Mouse (Mus musculus) forebrain, embryonic 10.5 days (tissue): ENCODE data around the gene Pdlim3. TPM values are rescaled to one million over a fixed set of nuclear protein-coding genes. Genes with fewer than 3 reads are reported as not detected.

ENCODE experiments used
- DNase-seq: peaks from one replicate; pipeline ENCODE4 v3.0.0-alpha.2; 2017; ENCODE audit warnings: low spot score; ENCODE audit errors: extremely low spot score
- H3K27ac ChIP-seq: fragments of 300-500 bp; sonication (generic); 2 replicates; pipeline ENCODE4 v1.5.1; 2016; ENCODE audit warnings: mild to moderate bottlenecking
- H3K27me3 ChIP-seq: fragments of 300-500 bp; sonication (generic); 2 replicates; pipeline ENCODE4 v1.6.1; 2016; ENCODE audit warnings: mild to moderate bottlenecking; ENCODE audit not compliant: poor library complexity, severe bottlenecking
- H3K36me3 ChIP-seq: fragments of 300-500 bp; sonication (generic); replicated peaks from 2 replicates; pipeline ENCODE4 v1.6.1; 2016; ENCODE audit warnings: mild to moderate bottlenecking, moderate library complexity
- H3K4me1 ChIP-seq: fragments of 300-500 bp; sonication (generic); 2 replicates; pipeline ENCODE4 v1.6.1; 2016
- H3K4me3 ChIP-seq: fragments of 300-500 bp; sonication (generic); 2 replicates; pipeline ENCODE4 v1.5.1; 2016; ENCODE audit warnings: mild to moderate bottlenecking, moderate library complexity
- H3K9me3 ChIP-seq: fragments of 300-500 bp; sonication (generic); 2 replicates; pipeline ENCODE4 v1.6.1; 2016; ENCODE audit warnings: mild to moderate bottlenecking, moderate library complexity
- WGBS: fragments of 180-500 bp; shearing (Covaris S2); methylation state at CpG from one replicate; pipeline ENCODE4 v1.1.7; 2016; 5-methylcytosine and 5-hydroxymethylcytosine counted together
- polyA plus RNA-seq: library from polyadenylated mRNA; unstranded; fragments of >200 nt; fragmentation: Nextera tagmentation; extraction: Ambion mirVana; gene quantifications from 2 replicates; pipeline ENCODE4 v1.2.1, GENCODE M21; 2016

Gene Pdlim3
- polyA plus RNA-seq, 1 experiment from 2014 or later: 2.7 TPM

GRCm38 (mm10) chr8:45913707-45914106 is 28.4 kb downstream of the Pdlim3 start:
- WGBS: 92% methylated on average over 11 of the region's 11 CpGs
- peaks cover 15% of the 10 kb centered on the region for H3K27me3 ChIP-seq
- H3K4me1 ChIP-seq: peaks cover 15% of the 10 kb centered on the region
- H3K27ac ChIP-seq: no peak overlapping the region
- no peak overlapping the region for H3K4me3 ChIP-seq
- no peaks in the 10 kb centered on the region for H3K9me3 ChIP-seq
- no peaks in the 10 kb centered on the region for H3K36me3 ChIP-seq
- no peak for DNase-seq

DNA sequence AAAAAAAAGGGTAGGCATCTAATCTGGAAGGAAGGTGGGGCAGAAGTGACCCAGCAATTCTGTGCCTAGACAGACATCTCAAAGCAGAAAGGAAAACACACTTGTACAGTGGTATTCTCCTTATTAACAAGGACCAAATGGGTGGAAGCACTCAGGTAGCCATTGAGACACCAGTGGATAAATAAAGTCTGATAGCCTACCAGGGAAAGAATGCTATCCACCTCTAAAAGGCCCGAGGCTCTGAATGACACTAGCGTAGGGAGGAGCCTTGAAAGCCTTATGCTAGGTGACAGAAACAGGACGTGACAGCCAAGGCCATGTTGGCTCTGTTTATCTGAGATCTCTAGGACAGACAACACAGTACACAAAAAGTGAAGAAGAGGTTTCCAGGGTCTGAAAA is 31.2 kb downstream of the Pdlim3 start:
- Histone ChIP-seq H3K4me1 (peaks cover 5% of the 10 kb centered on the region; the same call in 1 of the 2 replicates), H3K27me3 (no peaks in the 10 kb centered on the region), H3K27ac (no peak overlapping the region), H3K4me3 (no peak overlapping the region), H3K9me3 (no peaks in the 10 kb centered on the region), H3K36me3 (no peaks in the 10 kb centered on the region)
- DNase-seq: no peak
- 88% methylated on average over 3 of the region's 3 CpGs for WGBS

- no peaks in the 10 kb centered on the region for H3K27me3 ChIP-seq
- no peak overlapping the region for H3K27ac ChIP-seq
- 83% methylated on average over 20 of the region's 20 CpGs for WGBS
- H3K4me3 ChIP-seq: no peak overlapping the region
- DNase-seq: no peak
- H3K4me1 ChIP-seq: peaks cover 5% of the 10 kb centered on the region; the same call in 1 of the 2 replicates
- H3K36me3 ChIP-seq: no peaks in the 10 kb centered on the region
- no peaks in the 10 kb centered on the region for H3K9me3 ChIP-seq
Observed at GRCm38 (mm10) chr8:45917040-45917679, 31.9 kb downstream of the Pdlim3 start.

GRCm38 (mm10) chr8:45918891-45919290 is 33.6 kb downstream of the Pdlim3 start:
- no peak for DNase-seq
- 90% methylated on average over 15 of the region's 15 CpGs for WGBS

GRCm38 (mm10) chr8:45920392-45920791 is 35.1 kb downstream of the Pdlim3 start:
- H3K4me3 ChIP-seq: no peak overlapping the region
- no peak for DNase-seq
- H3K36me3 ChIP-seq: no peaks in the 10 kb centered on the region
- peaks cover 5% of the 10 kb centered on the region; the same call in 1 of the 2 replicates for H3K4me1 ChIP-seq
- WGBS: 92% methylated on average over 7 of the region's 7 CpGs
- H3K9me3 ChIP-seq: no peaks in the 10 kb centered on the region
- H3K27ac ChIP-seq: no peak overlapping the region
- H3K27me3 ChIP-seq: no peaks in the 10 kb centered on the region

More at GRCm38 (mm10) chr8:45918891-45919290, 33.6 kb downstream of the Pdlim3 start:
- H3K36me3 ChIP-seq: no peaks in the 10 kb centered on the region
- H3K4me3 ChIP-seq: no peak overlapping the region
- no peaks in the 10 kb centered on the region for H3K27me3 ChIP-seq
- no peak overlapping the region for H3K27ac ChIP-seq
- no peaks in the 10 kb centered on the region for H3K9me3 ChIP-seq
- H3K4me1 ChIP-seq: peaks cover 5% of the 10 kb centered on the region; the same call in 1 of the 2 replicates

DNA sequence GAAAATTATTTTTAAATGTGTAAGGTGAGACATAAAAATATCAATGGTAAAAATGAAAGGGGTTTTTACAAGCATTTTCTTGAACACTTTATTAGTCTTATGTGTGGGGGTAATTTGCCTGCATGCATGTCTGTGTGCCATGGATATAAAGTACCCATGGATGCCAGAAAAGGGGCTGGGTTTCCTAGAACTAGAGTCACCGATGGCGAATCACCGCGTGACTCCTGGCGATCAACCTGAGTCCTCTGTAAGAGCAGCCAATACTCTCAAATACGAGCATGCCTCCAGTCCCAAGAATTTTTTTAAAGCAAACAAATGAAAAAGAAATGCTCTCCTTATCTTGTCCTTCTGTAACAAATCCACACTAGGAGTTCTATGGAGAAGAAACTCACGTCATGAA is 36.9 kb downstream of the Pdlim3 start:
- no peak overlapping the region for H3K4me3 ChIP-seq
- H3K27me3 ChIP-seq: no peaks in the 10 kb centered on the region
- no peaks in the 10 kb centered on the region for H3K36me3 ChIP-seq
- H3K27ac ChIP-seq: no peak overlapping the region
- WGBS: 95% methylated on average over 7 of the region's 7 CpGs
- H3K9me3 ChIP-seq: no peaks in the 10 kb centered on the region
- H3K4me1 ChIP-seq: no peaks in the 10 kb centered on the region; the same call in 1 of the 2 replicates
- no peak for DNase-seq

DNA sequence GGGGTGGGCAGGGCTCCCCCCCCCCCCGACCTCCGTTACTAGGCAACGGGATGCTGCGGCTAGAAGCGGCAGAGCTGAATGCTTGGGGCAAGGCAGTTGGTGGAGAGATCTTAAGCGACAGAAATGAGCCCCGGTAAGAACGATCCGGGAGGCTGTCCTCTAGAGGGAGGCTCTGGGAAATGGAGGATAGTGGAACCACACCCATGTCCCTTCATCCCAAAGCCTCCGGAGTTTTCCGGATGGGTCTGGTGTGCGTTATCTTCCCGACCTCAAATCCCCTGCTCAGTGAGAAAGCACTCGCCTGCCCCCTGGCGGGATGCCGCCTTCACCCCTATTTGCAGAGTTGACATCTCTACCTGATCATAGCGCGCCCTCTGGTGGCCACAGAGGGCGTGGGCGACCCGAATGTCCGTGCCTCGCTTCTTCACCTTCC is 49.3 kb downstream of the Pdlim3 start, which contains the start of gene Ccdc110:
TSS of gene Ccdc110 (plus strand) at position 38 of the 433 bp plus-strand sequence.
- Histone ChIP-seq H3K27me3 (peaks cover 7% of the 10 kb centered on the region; the same call in 1 of the 2 replicates), H3K9me3 (peaks cover 11% of the 10 kb centered on the region), H3K4me3 (peak within 1 kb of the TSS; percentile 51), H3K36me3 (no peaks in the 10 kb centered on the region), H3K4me1 (peaks cover 4% of the 10 kb centered on the region; the same call in 1 of the 2 replicates), H3K27ac (no peak within 1 kb of the TSS)
- DNase-seq: peak; percentile 92
- 3% methylated on average over 23 of the region's 23 CpGs for WGBS

DNA sequence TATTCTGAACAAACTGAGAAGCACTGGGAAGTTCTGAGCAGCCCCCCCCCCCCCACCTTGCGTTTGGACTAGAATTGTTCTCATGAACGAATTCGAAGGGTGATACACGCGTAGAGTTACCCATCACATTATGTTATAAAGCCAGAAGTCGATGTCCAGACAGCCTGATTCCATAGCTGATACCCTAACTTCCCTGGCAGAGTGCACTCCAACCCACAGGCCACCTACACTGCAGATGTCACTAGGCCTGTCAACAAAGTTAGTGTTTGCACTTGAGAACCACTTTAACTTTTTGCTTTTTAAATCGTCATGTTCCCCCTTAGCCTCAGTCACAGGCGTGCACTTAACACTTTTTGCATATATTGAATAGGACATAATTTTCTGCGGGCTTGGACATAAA is 51.7 kb downstream of the Pdlim3 start:
- DNase-seq: no peak
- Histone ChIP-seq H3K27ac (no peak overlapping the region), H3K36me3 (no peaks in the 10 kb centered on the region), H3K4me1 (peaks cover 4% of the 10 kb centered on the region; the same call in 1 of the 2 replicates), H3K4me3 (no peak overlapping the region), H3K9me3 (no peaks in the 10 kb centered on the region), H3K27me3 (peaks cover 7% of the 10 kb centered on the region; the same call in 1 of the 2 replicates)
- WGBS: 91% methylated on average over 9 of the region's 9 CpGs

- H3K9me3 ChIP-seq: no peaks in the 10 kb centered on the region
- H3K27me3 ChIP-seq: no peaks in the 10 kb centered on the region
- WGBS: 93% methylated on average over 4 of the region's 4 CpGs
- no peak for DNase-seq
- no peak overlapping the region for H3K4me3 ChIP-seq
- H3K4me1 ChIP-seq: peaks cover 6% of the 10 kb centered on the region; the same call in 1 of the 2 replicates
- no peaks in the 10 kb centered on the region for H3K36me3 ChIP-seq
- no peak overlapping the region for H3K27ac ChIP-seq
Observed at GRCm38 (mm10) chr8:45946283-45946682, 61.0 kb downstream of the Pdlim3 start.

DNA sequence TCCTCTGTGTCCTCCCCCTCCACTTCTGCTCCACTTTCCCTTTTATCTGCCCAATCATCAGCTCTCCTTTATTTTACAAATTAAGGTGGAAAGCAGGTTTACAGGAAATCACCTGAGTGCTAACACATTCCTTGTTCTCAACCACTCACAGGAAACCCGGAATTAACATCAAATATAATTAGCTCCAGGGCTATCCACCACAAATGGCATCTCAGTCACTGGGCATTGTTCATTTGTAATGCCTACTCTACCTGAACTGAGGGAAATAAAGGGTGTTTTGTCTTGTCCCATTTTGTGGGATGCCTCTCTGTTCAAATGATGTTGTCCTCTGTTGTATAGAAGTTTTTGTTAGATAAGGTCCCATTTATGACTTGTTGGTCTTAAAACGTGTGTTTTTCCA is 65.4 kb downstream of the Pdlim3 start:
- Histone ChIP-seq H3K9me3 (no peaks in the 10 kb centered on the region), H3K27ac (no peak overlapping the region), H3K4me1 (peaks cover 6% of the 10 kb centered on the region; the same call in 1 of the 2 replicates), H3K36me3 (no peaks in the 10 kb centered on the region), H3K27me3 (no peaks in the 10 kb centered on the region), H3K4me3 (no peak overlapping the region)
- 42% methylated on average over 2 of the region's 2 CpGs for WGBS
- DNase-seq: no peak

Other genes starting within 250 kb of the Pdlim3 start
- 0.09 and 0.18 TPM in 2 replicates for gene Ccdc110, start 49.2 kb downstream of the Pdlim3 start, polyA plus RNA-seq
- gene 1700029J07Rik, start 89.8 kb downstream of the Pdlim3 start, polyA plus RNA-seq: 3.7 and 4.2 TPM in 2 replicates
- gene Ufsp2, start 90.1 kb downstream of the Pdlim3 start, polyA plus RNA-seq: 58.5 and 64.4 TPM in 2 replicates
- gene Lrp2bp, start 113.8 kb downstream of the Pdlim3 start, polyA plus RNA-seq: 0.17 and 0.42 TPM in 2 replicates
- gene Ankrd37, start 120.2 kb downstream of the Pdlim3 start, polyA plus RNA-seq: 15.2 and 17.8 TPM in 2 replicates